Mouse (Mus musculus) ovary, adult 18-20 months (tissue): ENCODE results near the gene Fgd4.

Source experiments
- DNase-seq: peaks from one replicate; pipeline ENCODE4 v3.0.0; 2022; ENCODE audit warnings: low spot score, mixed read lengths

The Fgd4 gene

GRCm38 (mm10) chr16:16600461-16600860 is at the start of gene Fgd4:
TSS of gene Fgd4 (minus strand) at chr16:16600549.
- DNase-seq = no peak

GRCm38 (mm10) chr16:16645148-16645547 is 44.8 kb upstream of the Fgd4 start:
- DNase-seq = no peak

GRCm38 (mm10) chr16:16633730-16634129 is 33.4 kb upstream of the Fgd4 start:
- no peak for DNase-seq

GRCm38 (mm10) chr16:16599586-16600401 is 555 bp downstream of the Fgd4 start:
- DNase-seq = peak; percentile 31

- DNase-seq = no peak
Measured at GRCm38 (mm10) chr16:16596582-16596981, 3.8 kb downstream of the Fgd4 start.

- no peak for DNase-seq
Measured at GRCm38 (mm10) chr16:16592622-16593021, 7.7 kb downstream of the Fgd4 start.

GRCm38 (mm10) chr16:16584409-16585032 is 15.8 kb downstream of the Fgd4 start:
- peak; percentile 53 for DNase-seq

GRCm38 (mm10) chr16:16576556-16576955 is 23.8 kb downstream of the Fgd4 start:
- DNase-seq = no peak

GRCm38 (mm10) chr16:16574508-16574907 is 25.8 kb downstream of the Fgd4 start:
- no peak for DNase-seq

GRCm38 (mm10) chr16:16573167-16573566 is 27.2 kb downstream of the Fgd4 start:
- DNase-seq = no peak

GRCm38 (mm10) chr16:16571356-16571755 is 29.0 kb downstream of the Fgd4 start:
- DNase-seq = no peak

- DNase-seq = no peak
Measured at GRCm38 (mm10) chr16:16566786-16567185, 33.6 kb downstream of the Fgd4 start.

- DNase-seq = no peak
Measured at GRCm38 (mm10) chr16:16566215-16566614, 34.1 kb downstream of the Fgd4 start.

GRCm38 (mm10) chr16:16565786-16566185 is 34.6 kb downstream of the Fgd4 start:
- DNase-seq = no peak

- no peak for DNase-seq
Measured at GRCm38 (mm10) chr16:16560718-16561117, 39.6 kb downstream of the Fgd4 start.

- peak; percentile 62 for DNase-seq
Measured at GRCm38 (mm10) chr16:16559878-16560531, 40.3 kb downstream of the Fgd4 start.

GRCm38 (mm10) chr16:16559016-16559877 is 41.1 kb downstream of the Fgd4 start:
- no peak for DNase-seq

GRCm38 (mm10) chr16:16557738-16558137 is 42.6 kb downstream of the Fgd4 start:
- DNase-seq = no peak

GRCm38 (mm10) chr16:16554098-16554497 is 46.3 kb downstream of the Fgd4 start:
- DNase-seq = no peak

GRCm38 (mm10) chr16:16552197-16552596 is 48.2 kb downstream of the Fgd4 start:
- DNase-seq = no peak

GRCm38 (mm10) chr16:16549105-16549504 is 51.2 kb downstream of the Fgd4 start:
- DNase-seq = no peak

- DNase-seq = no peak
Measured at GRCm38 (mm10) chr16:16546657-16547056, 53.7 kb downstream of the Fgd4 start.
